Comparison of ENCODE assay signal across 7 mouse cellular contexts in genomic region chr17:33812990-33813389, GRCm38 (mm10). TPM values are rescaled to one million over a fixed set of nuclear protein-coding genes. Genes with fewer than 3 reads are reported as not detected.
DNase-seq lines count a peak whose midpoint lies in the region; ATAC-seq lines count a peak whose summit lies in the region.

No protein-coding gene starts in this region.

- ATAC-seq in lung, embryonic 15.5 days (ENCODE audit: borderline replicate concordance, extremely low read depth, low FRiP score, low TSS enrichment), result no peak

- no peaks in the 10 kb centered on the region for H3K36me3 ChIP-seq in lung, embryonic 15.5 days
- H3K36me3 ChIP-seq in hindbrain, embryonic 10.5 days, result peaks cover 3% of the 10 kb centered on the region; the same call in 1 of the 2 replicates

- H3K27me3 ChIP-seq in lung, embryonic 15.5 days, result no peaks in the 10 kb centered on the region
- peaks cover 23% of the 10 kb centered on the region for H3K27me3 ChIP-seq in hindbrain, embryonic 10.5 days (ENCODE audit: insufficient read depth, poor library complexity, severe bottlenecking)

- H3K27ac ChIP-seq in lung, embryonic 15.5 days, result peak overlapping the region; percentile 65
- H3K27ac ChIP-seq in hindbrain, embryonic 10.5 days, result no peak overlapping the region

- WGBS in lung, embryonic 15.5 days, result 36% methylated on average over 4 of the region's 4 CpGs
- 66% methylated on average over 4 of the region's 4 CpGs for WGBS in hindbrain, embryonic 10.5 days

- peak overlapping the region; percentile 6 for H3K4me3 ChIP-seq in lung, embryonic 15.5 days
- H3K4me3 ChIP-seq in hindbrain, embryonic 10.5 days, result no peak overlapping the region

- peak overlapping the region; percentile 90 for H3K4me2 ChIP-seq in lung, embryonic 15.5 days

- intact Hi-C loops in heart, postnatal 25 days (cut with DNase I), result no loop called here

- H3K9ac ChIP-seq in lung, embryonic 15.5 days, result 0 out of 2 replicates have a peak overlapping the region, but pooled peaks have one; percentile 16

- no peaks in the 10 kb centered on the region for H3K9me3 ChIP-seq in lung, embryonic 15.5 days
- H3K9me3 ChIP-seq in hindbrain, embryonic 10.5 days, result no peaks in the 10 kb centered on the region

- peak; percentile 52 for DNase-seq in A20 (ENCODE audit: low read depth, low spot score)
- DNase-seq in adrenal gland, postnatal 14 days, result peak; percentile 62
- DNase-seq in heart, postnatal 25 days (ENCODE audit: low spot score), result peak; percentile 66
- no peak for DNase-seq in spleen, postnatal 14 days (ENCODE audit: low spot score in 2 of 2)
- no peak for DNase-seq in hindbrain, embryonic 10.5 days (ENCODE audit: low spot score)
- no peak for DNase-seq in cerebellum, adult 9-10 months

- peaks cover 48% of the 10 kb centered on the region for H3K4me1 ChIP-seq in lung, embryonic 15.5 days
- peaks cover 33% of the 10 kb centered on the region for H3K4me1 ChIP-seq in hindbrain, embryonic 10.5 days (replicated peaks)

RNA-seq across cellular contexts. Expression of gene Kank3, which starts 2.7 kb away (rescaled TPM):
- 92.4 and 108 TPM in 2 replicates for total RNA-seq in adrenal gland, postnatal 14 days (2021)
- total RNA-seq in heart, postnatal 25 days (2021), result 10 to 100 TPM; 55.0 to 69.3 TPM
- polyA plus RNA-seq in lung, embryonic 15.5 days (2015; fragmentation: Nextera tagmentation; extraction: Ambion mirVana), result 68.0 and 77.8 TPM in 2 replicates
- polyA plus RNA-seq in hindbrain, embryonic 10.5 days (2016; fragmentation: Nextera tagmentation; extraction: Ambion mirVana), result 26.2 and 28.5 TPM in 2 replicates

RNA-seq across cellular contexts. Expression of gene Rps28, which starts 11.4 kb away (rescaled TPM):
- total RNA-seq in adrenal gland, postnatal 14 days (2021), result 1,257 and 1,514 TPM in 2 replicates
- total RNA-seq in heart, postnatal 25 days (2021), result 100 to 1,000 TPM; 707 to 763 TPM
- 885 and 959 TPM in 2 replicates for polyA plus RNA-seq in lung, embryonic 15.5 days (2015; fragmentation: Nextera tagmentation; extraction: Ambion mirVana)
- polyA plus RNA-seq in hindbrain, embryonic 10.5 days (2016; fragmentation: Nextera tagmentation; extraction: Ambion mirVana), result 712 and 835 TPM in 2 replicates

RNA-seq across cellular contexts. Expression of gene Ndufa7, which starts 11.4 kb away (rescaled TPM):
- 505 and 552 TPM in 2 replicates for total RNA-seq in adrenal gland, postnatal 14 days (2021)
- total RNA-seq in heart, postnatal 25 days (2021), result 100 to 1,000 TPM; 599 to 648 TPM
- 425 and 461 TPM in 2 replicates for polyA plus RNA-seq in lung, embryonic 15.5 days (2015; fragmentation: Nextera tagmentation; extraction: Ambion mirVana)
- polyA plus RNA-seq in hindbrain, embryonic 10.5 days (2016; fragmentation: Nextera tagmentation; extraction: Ambion mirVana), result 517 and 544 TPM in 2 replicates

RNA-seq across cellular contexts. Expression of gene Cd320, which starts 29.9 kb away (rescaled TPM):
- total RNA-seq in adrenal gland, postnatal 14 days (2021), result 31.5 and 36.5 TPM in 2 replicates
- 10 to 100 TPM; 30.6 to 31.9 TPM for total RNA-seq in heart, postnatal 25 days (2021)
- 69.4 and 74.0 TPM in 2 replicates for polyA plus RNA-seq in lung, embryonic 15.5 days (2015; fragmentation: Nextera tagmentation; extraction: Ambion mirVana)
- 87.7 and 91.8 TPM in 2 replicates for polyA plus RNA-seq in hindbrain, embryonic 10.5 days (2016; fragmentation: Nextera tagmentation; extraction: Ambion mirVana)

RNA-seq across cellular contexts. Expression of gene Angptl4, which starts 31.4 kb away (rescaled TPM):
- 121 and 189 TPM in 2 replicates for total RNA-seq in adrenal gland, postnatal 14 days (2021)
- total RNA-seq in heart, postnatal 25 days (2021), result 10 to 100 TPM in 1 of 2 experiments, 1 to 10 TPM in 1; 8.4 to 21.7 TPM
- polyA plus RNA-seq in lung, embryonic 15.5 days (2015; fragmentation: Nextera tagmentation; extraction: Ambion mirVana), result 43.7 and 47.0 TPM in 2 replicates
- polyA plus RNA-seq in hindbrain, embryonic 10.5 days (2016; fragmentation: Nextera tagmentation; extraction: Ambion mirVana), result 23.4 and 25.9 TPM in 2 replicates

Comparison
In these comparisons a context has a peak if more than half of its experiments do, and no peak if none do; other contexts are left out.
1. DNase-seq: peak in A20 (single experiment), adrenal gland, postnatal 14 days (single experiment) and heart, postnatal 25 days (single experiment); none in spleen, postnatal 14 days (0 of 2), hindbrain, embryonic 10.5 days (single experiment) and cerebellum, adult 9-10 months (single experiment).